Mouse (Mus musculus) gastrocnemius, adult 18-20 months (tissue): ENCODE results near the gene Esrrg. TPM values are rescaled to one million over a fixed set of nuclear protein-coding genes. Genes with fewer than 3 reads are reported as not detected.

ENCODE experiments used
- DNase-seq: peaks from one replicate; pipeline ENCODE4 v3.0.0; 2021; ENCODE audit warnings: low spot score
- long read RNA-seq, 2 experiments: library from polyadenylated mRNA; stranded (forward); transcript quantifications; one replicate each; pipeline ENCODE4 v2.0.0; 2021
- total RNA-seq, 2 experiments: library from RNA; stranded (reverse); gene quantifications; 2 replicates each; pipeline ENCODE4 v1.2.3; 2021

Gene Esrrg
- 10 to 100 TPM; 19.7 to 34.8 TPM for total RNA-seq
- long read RNA-seq, experiment 1, partial matches to known transcripts: 4 of 8 reads
- long read RNA-seq, experiment 1, other reads (novel, unspliced or antisense): 4 of 8 reads
- long read RNA-seq, experiment 2, partial matches to known transcripts: 4 of 7 reads
- long read RNA-seq, experiment 2, other reads (novel, unspliced or antisense): 3 of 7 reads

DNA sequence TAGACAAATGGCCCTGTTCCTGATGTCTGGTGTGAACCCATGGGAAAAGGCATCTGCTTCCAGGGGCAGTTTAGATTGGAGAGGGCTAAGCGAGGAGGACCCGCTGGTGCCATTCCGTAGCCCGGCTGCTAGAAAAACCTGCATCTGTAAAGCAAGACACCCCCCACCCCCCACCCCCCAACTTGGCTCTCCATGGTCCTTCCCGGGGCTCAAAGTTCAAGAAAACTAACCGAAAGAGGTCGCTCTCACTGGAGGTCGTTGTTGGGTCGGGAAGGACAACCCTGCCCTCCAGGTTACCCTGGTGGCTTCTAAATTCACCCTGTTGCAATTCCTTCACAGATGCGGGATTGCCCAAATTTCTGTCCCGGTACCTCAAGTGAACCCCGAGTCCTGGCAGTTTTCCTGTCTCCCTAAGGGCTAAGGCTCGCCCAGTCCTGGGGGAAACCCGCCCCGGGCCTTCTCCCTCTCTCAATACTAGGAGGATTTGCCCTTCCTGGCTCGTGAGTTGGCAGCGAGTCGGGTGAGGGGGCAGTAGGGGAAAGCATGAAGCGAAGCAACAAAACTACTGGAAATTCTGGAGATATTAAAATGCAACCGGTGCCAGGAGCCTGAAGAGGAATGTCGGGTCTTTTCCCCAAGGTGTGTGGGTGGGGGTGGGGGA lies at the start of gene Esrrg:
TSS of gene Esrrg (plus strand) at position 531 of the 661 bp plus-strand sequence.
- no peak for DNase-seq

DNA sequence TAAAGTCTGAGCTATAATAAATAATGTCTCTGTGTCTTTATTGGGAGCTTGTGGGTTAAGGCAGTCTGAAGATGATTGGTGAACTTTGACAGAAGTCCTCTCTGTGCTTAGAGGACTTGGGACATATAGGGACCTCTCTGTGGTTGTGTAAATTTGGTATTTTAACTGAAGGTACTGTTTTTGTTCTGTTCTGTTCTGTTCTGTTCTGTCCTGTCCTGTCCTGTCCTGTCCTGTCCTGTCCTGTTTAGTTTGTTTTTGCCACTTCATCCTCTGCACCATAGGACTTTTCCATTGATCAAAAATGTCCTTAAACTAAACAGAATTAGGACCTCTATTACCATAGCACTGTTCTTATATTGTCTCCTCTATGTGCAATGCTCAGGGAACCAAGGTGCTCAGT lies 24.6 kb upstream of the Esrrg start:
- no peak for DNase-seq

DNA sequence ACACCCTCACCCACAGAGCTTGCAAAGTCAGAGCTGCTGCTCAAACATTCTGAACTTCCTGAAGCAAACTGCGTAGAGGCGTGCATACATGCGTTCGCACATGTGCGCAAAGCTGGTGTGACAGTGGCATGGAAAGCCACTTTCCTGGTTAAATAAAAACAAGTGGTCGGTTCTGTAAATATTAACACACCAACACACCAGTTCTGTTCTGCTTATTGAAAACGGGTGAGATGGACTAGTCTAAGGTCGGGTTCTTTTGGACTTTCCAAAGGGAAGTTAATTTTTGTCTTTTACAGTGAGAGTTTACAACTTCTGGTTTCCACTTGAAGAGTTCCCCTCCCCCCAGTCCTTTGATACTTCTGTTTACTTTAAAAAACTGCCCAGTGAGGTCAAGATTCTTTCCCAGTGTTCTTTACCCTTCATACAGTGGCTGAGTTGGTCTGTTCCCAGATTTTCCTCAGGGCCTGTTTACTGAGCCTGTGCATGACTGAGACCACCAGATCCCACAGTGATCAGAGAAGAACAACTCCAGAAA lies 22.0 kb upstream of the Esrrg start:
- DNase-seq: no peak

DNA sequence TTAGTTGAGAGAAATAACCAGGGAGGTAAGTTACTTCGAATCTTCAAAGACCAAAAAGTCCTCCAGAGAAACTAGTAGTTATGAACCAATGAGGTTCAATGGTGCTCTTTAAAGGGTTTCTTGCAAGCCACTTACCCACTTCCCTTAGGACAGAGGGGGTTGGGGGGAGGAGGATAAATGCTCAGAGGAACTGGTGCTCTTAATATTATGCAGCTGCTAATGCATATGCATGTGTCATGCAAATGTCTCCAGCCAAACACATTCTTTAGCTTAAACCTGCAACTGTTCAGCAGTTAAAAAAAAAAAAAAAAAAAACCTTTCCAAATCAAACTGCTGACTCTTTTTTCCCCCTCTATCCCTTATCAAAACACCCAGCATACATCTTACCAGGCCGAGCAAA lies 5.6 kb upstream of the Esrrg start:
- DNase-seq: no peak

DNA sequence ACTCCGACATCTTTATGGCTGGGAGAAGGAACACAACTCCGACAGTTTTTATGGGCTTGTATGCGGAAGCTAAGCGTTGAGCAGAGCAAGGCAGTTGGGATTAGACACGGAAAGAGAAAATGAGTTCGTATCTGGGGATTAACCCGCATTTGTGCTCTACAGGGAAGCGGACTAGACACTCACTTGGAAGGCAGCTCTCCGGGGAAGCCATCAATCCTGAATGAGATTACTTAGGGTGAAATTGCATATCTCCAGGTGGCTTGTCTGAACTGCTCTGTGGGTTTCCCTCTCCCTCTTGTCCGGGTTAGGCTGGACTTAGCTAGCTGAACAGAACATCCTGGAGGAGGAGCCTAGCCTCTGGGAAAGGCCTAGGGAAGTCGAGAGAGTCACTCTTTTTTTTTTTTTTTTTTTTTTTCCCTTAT lies 4.5 kb upstream of the Esrrg start:
- DNase-seq: no peak

DNA sequence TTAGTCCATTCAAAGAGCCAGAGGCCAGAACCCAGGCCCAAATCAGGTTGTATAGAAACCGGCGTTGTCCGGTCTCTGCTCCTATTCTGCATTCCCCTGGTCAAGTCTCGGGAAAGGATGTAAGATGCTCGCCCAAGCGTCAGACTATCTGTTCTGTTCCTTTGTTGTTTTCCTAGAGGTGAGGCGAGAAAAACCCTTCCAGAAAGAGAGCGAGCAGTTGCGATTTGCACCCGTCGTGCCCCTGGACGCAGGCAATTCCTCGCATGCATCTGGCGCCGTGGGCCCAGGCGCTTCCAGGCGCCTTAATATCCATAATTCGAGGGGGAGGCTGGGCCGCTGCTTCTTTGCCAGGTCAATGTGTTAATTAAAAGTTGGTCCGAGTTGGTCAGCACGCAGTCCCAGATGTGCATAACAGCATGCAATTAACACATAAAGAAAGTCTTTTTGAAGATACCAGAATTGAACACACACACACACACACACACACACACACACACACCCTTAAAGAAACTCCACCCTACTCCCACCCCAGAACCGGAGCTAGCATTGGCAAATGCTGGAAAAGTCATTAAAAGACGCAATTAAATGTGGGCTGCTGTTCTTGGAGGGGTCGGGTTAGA lies 3.8 kb upstream of the Esrrg start:
- DNase-seq: no peak

DNA sequence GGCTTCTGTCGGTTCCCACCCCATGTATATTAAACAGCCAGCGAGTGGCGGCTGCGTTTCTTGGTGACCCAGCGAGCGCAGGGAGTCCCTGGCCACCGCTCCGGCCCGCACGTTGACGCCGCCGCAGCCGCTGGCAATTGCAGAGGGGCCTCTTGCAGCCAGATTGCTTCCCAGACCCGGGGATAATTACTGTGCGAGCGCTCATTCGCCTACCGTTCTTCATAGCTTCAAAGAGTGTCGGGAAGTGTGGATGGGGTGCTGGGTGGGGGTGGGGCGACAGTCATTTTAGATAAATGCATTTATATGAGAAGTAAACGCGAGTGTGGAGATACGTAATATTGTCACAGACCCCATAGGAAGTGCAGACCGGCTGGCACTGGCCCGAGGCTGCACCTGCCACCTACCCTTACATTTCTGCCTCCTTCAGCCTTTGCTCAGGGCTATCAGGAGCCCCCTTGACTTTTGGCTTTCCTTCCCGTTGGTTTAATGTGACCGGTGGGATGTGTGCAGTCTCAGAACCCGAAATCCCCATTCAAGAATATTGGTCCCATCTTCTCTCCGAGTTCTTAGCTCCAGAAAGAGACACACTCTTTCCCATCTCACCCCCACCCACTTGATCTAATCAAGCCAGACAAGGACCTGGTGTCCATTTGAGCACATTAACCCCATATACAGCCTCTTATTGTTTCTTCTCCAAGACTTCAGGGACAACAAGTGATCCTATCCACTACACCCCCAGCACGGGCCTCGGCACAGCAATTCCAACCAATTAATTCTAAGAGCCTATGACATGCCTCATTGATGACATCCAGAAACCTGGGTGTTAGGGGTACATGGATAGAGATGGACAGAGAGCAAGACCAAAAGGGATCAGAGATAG lies 3.0 kb upstream of the Esrrg start:
- DNase-seq: no peak

DNA sequence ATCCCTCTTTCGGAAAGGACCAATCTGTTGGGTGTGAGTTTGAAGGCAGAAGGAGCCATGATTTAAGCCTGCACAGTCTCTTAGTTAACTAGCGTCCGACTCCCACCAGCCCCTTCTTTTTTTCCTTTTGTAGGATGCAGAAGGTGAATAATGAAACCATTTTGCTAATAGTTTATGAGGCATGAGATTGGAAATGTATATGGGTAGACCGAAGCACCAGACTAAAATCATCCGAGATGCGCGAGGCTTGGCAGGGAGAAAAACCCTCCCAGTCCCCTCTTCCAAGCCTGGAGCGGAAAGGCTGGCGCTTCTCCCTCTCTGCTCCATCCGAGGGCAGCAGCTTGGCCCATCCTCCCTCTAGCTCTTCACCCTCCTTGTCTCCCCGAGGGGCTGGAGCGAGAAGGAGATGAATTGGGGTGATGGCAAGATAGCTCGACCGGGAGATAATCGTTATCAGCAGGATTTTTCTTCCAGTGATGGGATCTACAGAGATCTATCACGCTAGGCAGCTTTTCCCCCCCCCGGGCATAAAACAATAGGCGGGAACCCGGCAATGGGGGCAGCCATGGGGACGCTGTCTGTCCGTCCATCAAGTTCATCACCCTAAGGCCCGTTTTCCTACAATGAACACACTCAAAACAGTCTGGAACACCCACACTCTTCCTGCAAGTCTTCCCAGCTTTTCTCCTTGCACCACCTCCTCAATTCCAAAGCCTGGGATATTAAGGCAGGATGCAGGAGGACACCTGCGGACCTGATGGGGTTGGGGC lies 2.1 kb upstream of the Esrrg start:
- no peak for DNase-seq

DNA sequence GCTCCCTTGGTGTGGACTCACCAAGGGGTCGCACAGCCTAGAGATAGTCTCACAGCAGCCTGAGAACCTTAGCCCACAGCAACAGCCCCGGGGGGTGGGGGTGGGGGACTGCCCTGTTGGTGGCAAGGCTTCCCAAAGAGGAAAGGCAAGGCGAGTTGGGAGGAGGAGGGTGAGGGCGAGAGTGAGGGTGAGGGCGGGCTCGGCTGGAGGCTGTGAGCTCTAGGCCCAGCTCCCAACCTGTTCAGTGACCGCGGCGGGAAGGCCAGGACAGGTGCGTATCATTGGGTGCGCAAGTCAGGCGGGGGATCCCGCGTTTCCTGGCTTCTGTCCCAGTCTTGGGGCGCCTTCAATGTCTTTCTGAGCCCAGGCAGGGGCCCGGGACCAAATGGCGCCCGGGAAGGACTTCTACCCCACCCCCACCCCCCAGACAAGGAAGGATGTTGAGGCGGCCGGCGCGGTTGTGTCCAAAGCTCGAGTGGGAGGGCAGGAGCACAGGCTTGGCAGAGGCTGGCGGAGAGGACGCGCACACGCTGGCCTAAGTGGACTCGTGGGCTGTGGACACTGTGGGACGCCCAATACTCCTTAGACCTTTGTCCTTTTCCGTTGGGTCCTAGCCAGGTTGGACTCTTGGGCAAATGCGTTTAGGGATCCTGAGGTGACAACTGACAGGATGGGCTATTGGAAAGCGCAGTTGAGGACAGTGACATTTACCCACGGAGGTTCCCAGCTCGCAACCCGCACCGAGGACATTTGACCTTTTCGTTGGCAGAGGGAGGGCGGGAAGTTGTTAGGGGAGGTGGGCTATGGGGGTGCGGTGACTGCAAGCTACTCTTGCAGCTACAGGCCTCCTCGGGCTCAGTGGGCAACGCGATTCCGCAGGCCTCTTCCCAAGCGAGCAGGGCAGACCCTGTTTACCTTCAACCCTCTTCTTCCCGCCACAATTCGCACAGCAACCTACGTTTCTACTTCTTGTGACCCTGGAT lies 1.2 kb upstream of the Esrrg start:
- no peak for DNase-seq

DNA sequence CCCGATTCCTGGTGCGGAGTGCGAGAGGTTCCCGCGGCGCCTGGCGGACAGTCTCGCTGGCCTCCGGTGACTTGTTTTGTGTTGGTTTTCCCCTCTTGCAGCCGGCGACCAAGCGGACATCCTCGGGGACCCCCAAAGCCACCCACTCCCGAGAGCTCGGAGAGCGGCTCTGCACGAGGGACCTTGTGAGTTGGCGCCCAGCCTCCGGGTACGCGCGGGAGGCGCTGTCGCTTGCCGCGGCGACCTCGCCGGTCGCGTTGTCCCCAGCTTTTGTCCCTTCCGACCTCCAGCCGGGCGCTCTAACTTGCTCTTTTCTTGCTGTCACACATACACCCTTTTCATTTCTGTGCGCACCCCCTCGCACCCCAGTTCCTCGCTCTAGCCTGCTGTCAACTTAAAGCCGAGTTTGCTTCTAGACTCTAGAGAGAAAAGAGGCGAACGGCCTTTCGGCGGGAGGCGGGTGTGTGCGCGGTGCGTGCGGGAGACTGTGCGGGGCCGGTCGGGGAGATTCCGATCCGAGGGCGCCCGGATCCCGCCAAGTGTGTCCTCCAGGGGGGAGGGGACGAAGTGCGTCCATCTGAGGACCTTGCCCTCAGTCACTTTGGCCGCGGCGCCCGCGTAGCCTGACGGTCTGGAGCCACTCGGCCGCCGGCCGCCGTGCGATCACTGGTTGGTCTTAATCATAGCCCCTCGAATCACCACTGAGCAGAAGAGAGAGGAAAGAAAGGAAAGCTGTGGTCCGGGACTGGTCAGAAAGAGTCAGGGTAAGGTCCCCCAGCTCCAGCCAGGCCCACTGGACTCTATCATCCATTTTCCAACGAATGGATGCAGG lies 646 bp downstream of the Esrrg start:
- DNase-seq: peak; percentile 9

DNA sequence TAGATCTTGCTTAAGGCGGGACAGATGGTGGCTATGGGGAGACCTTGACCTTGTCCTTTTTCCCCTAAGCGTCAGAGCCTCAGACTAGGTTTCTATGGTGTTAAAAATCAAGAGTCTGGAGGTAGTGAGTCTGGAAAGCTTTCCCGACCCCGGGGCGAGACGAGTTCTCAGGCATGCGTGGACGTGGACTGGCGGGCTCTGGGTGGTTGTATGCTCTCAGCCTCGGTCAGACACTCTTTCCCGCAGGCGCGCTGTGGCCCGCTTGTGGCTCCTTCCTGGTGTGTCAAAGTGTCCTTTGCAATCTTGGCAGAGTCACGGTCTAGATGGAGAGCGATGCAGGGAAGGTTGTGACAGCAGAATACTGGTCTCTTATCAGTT lies 1.3 kb downstream of the Esrrg start:
- DNase-seq: no peak

DNA sequence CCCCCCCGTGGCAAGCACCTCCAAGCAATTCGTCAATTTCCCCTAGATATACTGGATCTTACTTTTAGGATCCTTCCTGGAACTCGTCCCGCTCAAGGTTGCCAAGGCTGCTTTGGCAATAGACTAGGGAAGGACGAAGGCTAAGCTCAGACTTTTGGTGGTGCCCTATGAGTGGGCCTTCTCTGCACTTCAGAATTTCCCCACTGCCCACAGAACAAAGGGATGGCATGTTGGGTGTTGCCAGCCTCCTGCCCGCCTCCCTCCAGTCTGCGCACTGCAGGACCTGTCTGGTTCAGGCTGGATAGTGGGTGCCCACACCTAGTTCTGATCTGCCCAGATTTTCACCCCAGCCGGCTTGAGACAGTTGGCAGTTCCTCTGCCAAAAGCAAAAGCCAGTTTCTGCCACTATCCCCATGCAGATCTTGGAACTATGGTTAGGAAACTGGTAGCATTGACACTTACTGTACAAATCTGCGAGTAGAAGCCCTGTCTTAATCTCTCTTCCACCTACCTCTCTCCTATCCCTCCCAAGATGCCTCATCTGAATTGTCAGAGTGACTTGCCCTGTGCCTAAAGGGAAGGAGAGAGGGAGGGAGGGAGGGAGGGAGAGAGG lies 1.9 kb downstream of the Esrrg start:
- no peak for DNase-seq

DNA sequence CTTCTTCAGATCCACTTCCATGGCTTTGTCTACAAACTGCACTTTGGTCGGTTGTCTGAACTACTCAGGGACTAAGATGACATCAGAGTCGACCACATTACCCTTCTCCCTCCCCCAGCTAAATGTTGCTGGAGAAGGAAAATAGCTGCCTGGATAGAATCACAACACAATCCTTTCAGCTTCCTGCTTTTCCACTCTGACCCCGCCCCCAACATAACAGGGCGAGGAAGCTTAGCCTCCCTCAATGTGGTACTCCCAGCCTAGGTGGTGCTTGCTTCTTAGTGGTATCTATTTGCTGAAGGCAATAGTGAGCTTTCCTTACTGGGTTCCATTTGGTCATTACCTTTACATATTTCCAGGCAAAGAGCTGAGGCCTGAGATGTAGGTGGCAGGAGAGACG lies 3.3 kb downstream of the Esrrg start:
- no peak for DNase-seq

DNA sequence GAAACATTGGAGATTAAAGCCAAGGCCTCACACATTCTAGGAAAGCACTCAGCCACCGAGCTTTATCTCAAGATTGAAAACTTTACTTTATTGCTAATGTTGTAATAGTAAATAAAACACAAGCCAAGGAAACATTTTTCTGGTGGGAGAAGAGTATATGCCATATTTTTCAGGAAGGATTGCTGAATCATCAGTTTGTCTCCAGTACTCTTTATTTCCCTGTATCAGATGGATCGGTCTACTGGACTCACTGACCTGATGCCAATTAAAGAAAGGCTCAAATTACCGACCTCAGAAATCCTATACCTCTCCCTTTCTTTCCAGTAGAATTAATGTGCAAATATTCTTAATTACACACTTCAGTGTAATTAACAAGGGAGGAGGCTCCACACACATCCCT lies 4.7 kb downstream of the Esrrg start:
- DNase-seq: no peak

DNA sequence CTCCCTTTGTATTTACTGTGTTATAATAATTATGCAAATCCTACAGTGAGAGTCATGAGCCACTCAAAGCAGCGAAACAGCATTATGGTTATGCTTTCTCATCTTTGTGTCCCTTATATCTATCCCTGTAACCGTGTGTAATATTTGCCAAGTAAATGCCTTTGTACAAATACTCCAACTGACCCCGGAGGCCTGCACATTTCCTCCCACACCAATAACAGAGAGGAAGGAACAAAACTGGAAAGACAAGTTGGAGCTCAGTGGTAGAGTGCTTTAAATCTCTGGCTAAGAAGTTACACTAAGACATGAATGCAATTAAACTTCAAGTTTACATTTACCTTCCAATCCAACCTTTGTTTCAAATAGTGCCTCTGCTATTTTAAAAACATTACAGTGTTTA lies 15.4 kb downstream of the Esrrg start:
- no peak for DNase-seq

DNA sequence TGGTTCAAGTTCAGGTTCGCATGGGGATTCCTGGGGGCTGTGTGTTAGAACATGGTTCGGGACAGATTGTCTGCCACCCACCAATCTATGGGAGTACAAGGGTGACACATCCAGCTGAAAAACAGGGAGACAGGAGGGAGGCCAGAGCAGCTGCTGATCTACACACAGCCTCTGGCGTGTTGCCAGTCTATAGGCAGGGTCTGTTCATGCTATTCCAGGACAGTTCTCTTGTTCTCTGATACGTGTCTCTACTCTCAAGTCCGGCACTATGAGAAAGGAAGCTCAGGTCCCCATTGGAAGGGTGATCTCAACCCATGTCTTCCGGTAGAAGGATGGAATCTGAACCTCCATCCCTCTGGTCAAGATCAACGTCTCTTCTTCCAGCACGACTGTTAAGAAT lies 21.8 kb downstream of the Esrrg start:
- DNase-seq: no peak

DNA sequence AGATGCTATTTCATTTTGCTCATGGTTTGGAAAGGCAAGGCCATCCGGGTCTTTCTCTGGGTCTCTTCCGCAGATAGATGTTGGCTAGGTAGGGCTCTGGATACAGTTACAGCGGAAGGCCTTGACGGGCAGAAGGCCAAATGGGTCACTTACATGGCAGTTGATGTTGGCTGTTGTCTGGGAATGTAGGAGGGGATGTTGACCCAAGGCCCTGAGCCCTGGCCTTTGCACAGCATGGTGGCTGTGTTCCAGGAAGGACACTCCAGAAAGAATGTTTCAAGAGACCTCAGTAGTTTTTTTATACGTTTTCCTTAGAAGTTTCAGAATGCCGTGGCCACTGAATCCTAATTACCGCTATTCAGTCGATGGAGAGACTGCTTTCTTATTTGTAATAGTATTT lies 22.9 kb downstream of the Esrrg start:
- no peak for DNase-seq

DNA sequence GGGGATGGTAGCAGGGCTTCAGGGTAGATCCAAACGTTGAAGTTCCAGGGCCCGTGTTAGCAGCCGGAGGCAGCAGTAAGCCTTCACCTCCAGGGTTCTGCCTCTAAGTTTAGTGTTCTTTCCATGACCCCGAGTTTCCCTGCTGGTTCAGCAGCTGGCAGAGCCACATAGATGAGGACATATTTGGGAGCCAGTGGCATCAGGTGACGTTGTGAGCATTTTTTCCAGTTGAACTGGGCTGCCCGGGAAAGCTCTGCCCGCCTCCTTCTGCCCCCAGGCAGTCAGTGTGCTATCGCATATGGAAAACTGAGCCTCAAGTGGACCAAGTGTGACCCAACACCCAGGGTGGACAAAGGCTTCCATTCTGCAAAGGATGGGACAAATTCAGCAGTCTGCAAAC lies 36.7 kb downstream of the Esrrg start:
- peak; percentile 59 for DNase-seq

DNA sequence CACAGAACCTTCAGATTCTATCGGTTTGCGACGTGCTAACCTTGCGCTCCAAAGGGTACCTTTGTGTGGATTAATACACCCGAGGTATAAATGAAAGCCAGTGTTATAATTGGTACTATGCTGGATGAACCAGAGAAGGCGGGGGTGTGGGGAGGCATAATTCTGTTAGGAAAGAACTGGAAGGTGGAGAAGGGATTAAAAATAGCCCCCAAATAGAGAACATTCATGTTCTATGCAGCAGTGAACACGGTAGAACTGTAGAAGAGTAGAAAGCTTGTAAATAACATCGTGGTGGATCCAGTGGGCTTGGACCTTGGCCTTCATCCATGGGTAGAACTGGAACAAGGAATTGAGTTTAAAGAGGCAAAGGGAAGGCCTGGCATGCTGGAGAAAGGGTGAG lies 40.0 kb downstream of the Esrrg start:
- no peak for DNase-seq
